Comparison of ENCODE assay signal across 8 mouse cellular contexts in genomic region chr12:51829290-51830076, GRCm38 (mm10). TPM values are rescaled to one million over a fixed set of nuclear protein-coding genes. Genes with fewer than 3 reads are reported as not detected.
DNase-seq lines count a peak whose midpoint lies in the region; ATAC-seq and TF ChIP-seq lines count a peak whose summit lies in the region.

Gene Hectd1, minus strand, starts transcription at chr12:51829536.

- peaks cover 14% of the 10 kb centered on the region for H3K36me3 ChIP-seq in C2C12 (ENCODE audit: control insufficient read depth, insufficient read depth)
- peaks cover 46% of the 10 kb centered on the region for H3K36me3 ChIP-seq in erythroblast, embryonic 14.5 days (ENCODE audit: control insufficient read depth)
- peaks cover 13% of the 10 kb centered on the region for H3K36me3 ChIP-seq in heart, embryonic 12.5 days
- H3K36me3 ChIP-seq in kidney, postnatal 0 days (ENCODE audit: insufficient read depth, low read length) = 0 out of 2 replicates have a peak, but pooled peaks cover 3% of the 10 kb centered on the region
- peaks cover 17% of the 10 kb centered on the region for H3K36me3 ChIP-seq in liver, adult 2 months (ENCODE audit: control insufficient read depth, insufficient read depth, low read length)

- H3K4me2 ChIP-seq in heart, embryonic 12.5 days = peak within 1 kb of the TSS; percentile 64
- peak within 1 kb of the TSS; percentile 78 for H3K4me2 ChIP-seq in kidney, postnatal 0 days (ENCODE audit: low read length)

- H3K9ac ChIP-seq in heart, embryonic 12.5 days = peak within 1 kb of the TSS; percentile 97
- peak within 1 kb of the TSS; percentile 97 for H3K9ac ChIP-seq in kidney, postnatal 0 days (ENCODE audit: low read depth, low read length)
- peak within 1 kb of the TSS; percentile 99 for H3K9ac ChIP-seq in liver, adult 2 months (ENCODE audit: low read depth, low read length)

- ATAC-seq in heart, embryonic 12.5 days (ENCODE audit: insufficient number of reproducible peaks, low FRiP score) = peak; percentile 93
- peak; percentile 92 for ATAC-seq in kidney, postnatal 0 days (replicated peaks; ENCODE audit: low FRiP score, low read depth)
- peak; percentile 74 for ATAC-seq in monocyte, adult 5-6 weeks (replicated peaks; ENCODE audit: insufficient number of reproducible peaks, low FRiP score, low TSS enrichment, poor library complexity, severe bottlenecking)

- peak within 1 kb of the TSS; percentile 98 for H3K27ac ChIP-seq in heart, embryonic 12.5 days (ENCODE audit: poor library complexity, severe bottlenecking)
- H3K27ac ChIP-seq in kidney, postnatal 0 days = peak within 1 kb of the TSS; percentile 99
- peak within 1 kb of the TSS; percentile 91 for H3K27ac ChIP-seq in liver, adult 2 months (replicated peaks; ENCODE audit: insufficient read depth, low read depth, low read length)

- under 1% methylated on average over 111 of the region's 114 CpGs for WGBS in heart, embryonic 12.5 days
- under 1% methylated on average over 100 of the region's 114 CpGs for WGBS in kidney, postnatal 0 days
- WGBS in liver, adult 2 months = under 1% methylated on average over 109 of the region's 114 CpGs

- H3K9me3 ChIP-seq in erythroblast, embryonic 14.5 days (ENCODE audit: control insufficient read depth, low read length) = no peaks in the 10 kb centered on the region
- no peaks in the 10 kb centered on the region for H3K9me3 ChIP-seq in heart, embryonic 12.5 days (replicated peaks)
- no peaks in the 10 kb centered on the region for H3K9me3 ChIP-seq in kidney, postnatal 0 days (replicated peaks; ENCODE audit: low read length)

- TF ChIP-seq CTCF in C2C12 (IDR thresholded peaks at IDR 0.05; ENCODE audit: control insufficient read depth, insufficient read depth, insufficient read length) = peak; percentile 77
- peak; percentile 2; the same call in 1 of the 2 replicates for TF ChIP-seq CTCF in kidney, postnatal 0 days (IDR thresholded peaks at IDR 0.05; ENCODE audit: low read depth)
- peak; percentile 54 for TF ChIP-seq CTCF in liver, adult 2 months (IDR thresholded peaks at IDR 0.05; ENCODE audit: low read depth, low read length)

- peak within 1 kb of the TSS; percentile 92 for H3K4me3 ChIP-seq in C2C12 (ENCODE audit: insufficient read depth, poor library complexity, severe bottlenecking)
- H3K4me3 ChIP-seq in erythroblast, embryonic 14.5 days (replicated peaks) = peak within 1 kb of the TSS; percentile 100
- peak within 1 kb of the TSS; percentile 92 for H3K4me3 ChIP-seq in heart, embryonic 12.5 days
- H3K4me3 ChIP-seq in kidney, postnatal 0 days (replicated peaks; ENCODE audit: low read depth, low read length) = peak within 1 kb of the TSS; percentile 79
- peak within 1 kb of the TSS; percentile 84 for H3K4me3 ChIP-seq in liver, adult 2 months (ENCODE audit: insufficient read depth, low read depth, low read length)

- 0 out of 2 replicates have a peak, but pooled peaks have one; percentile 30 for TF ChIP-seq POLR2A in liver, adult 2 months (IDR thresholded peaks at IDR 0.05; ENCODE audit: extremely low read depth, insufficient read depth, low read length)

- H3K79me2 ChIP-seq in C2C12 (ENCODE audit: control insufficient read depth, insufficient read depth) = peaks cover 62% of the 10 kb centered on the region
- H3K79me2 ChIP-seq in liver, adult 2 months (ENCODE audit: control insufficient read depth, insufficient read depth, low read length) = peaks cover 22% of the 10 kb centered on the region

- H3K27me3 ChIP-seq in C2C12 (ENCODE audit: control insufficient read depth, insufficient read depth, insufficient read length) = no peaks in the 10 kb centered on the region
- H3K27me3 ChIP-seq in erythroblast, embryonic 14.5 days (ENCODE audit: control insufficient read depth) = no peaks in the 10 kb centered on the region
- no peaks in the 10 kb centered on the region for H3K27me3 ChIP-seq in heart, embryonic 12.5 days (replicated peaks)
- no peaks in the 10 kb centered on the region for H3K27me3 ChIP-seq in kidney, postnatal 0 days (ENCODE audit: insufficient read depth, low read length)
- H3K27me3 ChIP-seq in liver, adult 2 months (ENCODE audit: control insufficient read depth, insufficient read depth, low read length) = no peaks in the 10 kb centered on the region

- peak; percentile 91 for DNase-seq in brain, adult 2 months (ENCODE audit: low read depth, low spot score)
- peak; percentile 88 for DNase-seq in kidney, postnatal 0 days (ENCODE audit: low spot score)
- peak; percentile 54 for DNase-seq in liver, adult 2 months (ENCODE audit: extremely low read depth, low read depth, low spot score)
- DNase-seq in spleen, postnatal 36 days (ENCODE audit: low spot score in 2 of 2) = peak; percentile 83 to 84

- peaks cover 42% of the 10 kb centered on the region for H3K79me3 ChIP-seq in C2C12 (ENCODE audit: low read depth)

- peak within 1 kb of the TSS; percentile 83 for H3ac ChIP-seq in C2C12 (ENCODE audit: control insufficient read depth, insufficient read length, low read depth)

- H3K4me1 ChIP-seq in erythroblast, embryonic 14.5 days (ENCODE audit: control insufficient read depth) = peaks cover 52% of the 10 kb centered on the region
- peaks cover 14% of the 10 kb centered on the region for H3K4me1 ChIP-seq in heart, embryonic 12.5 days (replicated peaks)
- H3K4me1 ChIP-seq in kidney, postnatal 0 days (replicated peaks; ENCODE audit: insufficient read depth, low read length) = 0 out of 2 replicates have a peak, but pooled peaks cover 4% of the 10 kb centered on the region
- H3K4me1 ChIP-seq in liver, adult 2 months (ENCODE audit: control insufficient read depth, insufficient read depth, low read length) = peaks cover 14% of the 10 kb centered on the region

TF ChIP-seq in C2C12, 6 proteins besides CTCF, POLR2A, EP300 and RAD21:
- TF ChIP-seq MAX (IDR thresholded peaks at IDR 0.05) (peak; percentile 68), USF1 (IDR thresholded peaks at IDR 0.05; ENCODE audit: low read depth) (no peak)

RNA-seq across cellular contexts. Expression of gene Hectd1, which starts in this region (rescaled TPM):
- polyA plus RNA-seq in C2C12 (2012; fragmentation: generic; extraction: Trizol) = 17.4 TPM
- 0.40 and 0.52 TPM in 2 replicates for polyA plus RNA-seq in erythroblast, embryonic 14.5 days (2012)
- polyA plus RNA-seq in heart, embryonic 12.5 days (2016; fragmentation: Nextera tagmentation; extraction: Ambion mirVana) = 38.9 and 41.1 TPM in 2 replicates
- polyA plus RNA-seq in kidney, postnatal 0 days (2015; fragmentation: Nextera tagmentation; extraction: Ambion mirVana) = 28.1 and 30.9 TPM in 2 replicates
- 96.1 and 102 TPM in 2 replicates for total RNA-seq in liver, adult 2 months (2014; rRNA removed)
- polyA plus RNA-seq in liver, adult 2 months (2012; rRNA removed) = 12.1 and 15.1 TPM in 2 replicates
- total RNA-seq in monocyte, adult 5-6 weeks (2017) = 179 to 243 TPM (median 180 TPM) in 3 replicates

Comparison
In these comparisons a context has a peak if more than half of its experiments do, and no peak if none do; other contexts are left out.
1. Peak in every context shown above with its lines: DNase-seq, ATAC-seq, H3K4me3 ChIP-seq and H3K27ac ChIP-seq.
2. CTCF ChIP-seq: peak in every context shown above with its lines; median percentile 77 in C2C12; 54 in liver, adult 2 months; 2 in kidney, postnatal 0 days.